Mouse (Mus musculus) C2C12 (cell line): ENCODE measurements at regions not wholly inside any gene's neighbourhood (a gene's known extent, or its start where the extent isn't known, plus 50 kb on each side); places are given as distances from the start of the nearest gene placed in this dataset.
A peak's percentile ranks its signal among the peaks of the same experiment; 100 is the strongest.

Experiments used
- H3K27me3 ChIP-seq: one replicate; pipeline ENCODE4 v1.6.1; 2011; ENCODE audit not compliant: control insufficient read depth, insufficient read depth, insufficient read length
- H3K36me3 ChIP-seq: one replicate; pipeline ENCODE4 v1.6.1; 2011; ENCODE audit not compliant: control insufficient read depth, insufficient read depth
- H3K4me3 ChIP-seq: one replicate; pipeline ENCODE4 v1.5.1; 2011; ENCODE audit warnings: mild to moderate bottlenecking, control low read depth; ENCODE audit not compliant: poor library complexity, insufficient read depth, severe bottlenecking
- H3K79me2 ChIP-seq: one replicate; pipeline ENCODE4 v1.6.1; 2011; ENCODE audit not compliant: control insufficient read depth, insufficient read depth
- H3K79me3 ChIP-seq: one replicate; pipeline ENCODE4 v1.6.1; 2011; ENCODE audit warnings: low read depth, control low read depth
- H3ac ChIP-seq: one replicate; pipeline ENCODE3; 2011; ENCODE audit warnings: low read depth; ENCODE audit not compliant: control insufficient read depth, insufficient read length
- CEBPB ChIP-seq: IDR thresholded peaks from one replicate; pipeline ENCODE4 v1.6.1; 2011; ENCODE audit warnings: low read depth, mild to moderate bottlenecking, control low read depth, moderate library complexity
- CTCF ChIP-seq: IDR thresholded peaks from one replicate; pipeline ENCODE4 v1.5.1; 2011; ENCODE audit not compliant: control insufficient read depth, insufficient read depth, insufficient read length
- FOSL1 ChIP-seq: IDR thresholded peaks from one replicate; pipeline ENCODE4 v1.8.0; 2011; ENCODE audit warnings: mild to moderate bottlenecking, low read length; ENCODE audit not compliant: poor library complexity, insufficient read depth, severe bottlenecking
- MAX ChIP-seq: IDR thresholded peaks from one replicate; pipeline ENCODE4 v1.6.1; 2011; ENCODE audit warnings: mild to moderate bottlenecking, control low read depth
- MYOD1 ChIP-seq: IDR thresholded peaks from one replicate; pipeline ENCODE4 v1.6.1; 2011; ENCODE audit warnings: low read depth; ENCODE audit not compliant: control insufficient read depth, insufficient read length
- MYOG ChIP-seq: IDR thresholded peaks from one replicate; pipeline ENCODE4 v1.6.1; 2011; ENCODE audit not compliant: control insufficient read depth, insufficient read length; ENCODE audit errors: extremely low read depth
- USF1 ChIP-seq: IDR thresholded peaks from one replicate; pipeline ENCODE4 v1.6.1; 2011; ENCODE audit warnings: low read depth, mild to moderate bottlenecking, control low read depth, moderate library complexity

DNA sequence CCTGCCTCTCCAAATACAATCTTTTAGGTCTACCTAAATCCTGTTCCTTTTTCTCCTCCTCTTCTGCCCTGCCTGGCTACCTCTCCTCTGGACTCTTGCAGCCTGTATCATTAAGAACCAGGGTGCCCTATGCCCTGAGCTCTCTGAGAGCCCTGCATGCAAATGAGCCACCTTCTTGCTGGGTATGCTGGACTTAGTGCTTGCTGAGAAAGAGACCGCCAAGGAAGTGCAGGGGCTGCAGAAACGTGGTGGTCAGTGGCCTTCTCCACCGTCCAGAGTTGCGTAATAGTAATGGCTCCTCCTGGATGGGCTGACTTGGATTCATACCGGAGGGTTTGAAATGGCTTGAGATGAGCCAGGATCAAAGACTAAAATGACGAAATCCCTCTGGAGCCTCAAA, 86.9 kb upstream of the Dlx2 start:
- TF ChIP-seq MAX (no peak), MYOD1 (no peak), USF1 (no peak), CTCF (no peak), FOSL1 (no peak), MYOG (no peak)
- Histone ChIP-seq H3K27me3 (no peaks in the 10 kb centered on the region), H3K4me3 (no peak overlapping the region), H3ac (no peak overlapping the region), H3K79me3 (no peaks in the 10 kb centered on the region), H3K36me3 (no peaks in the 10 kb centered on the region), H3K79me2 (no peaks in the 10 kb centered on the region)

DNA sequence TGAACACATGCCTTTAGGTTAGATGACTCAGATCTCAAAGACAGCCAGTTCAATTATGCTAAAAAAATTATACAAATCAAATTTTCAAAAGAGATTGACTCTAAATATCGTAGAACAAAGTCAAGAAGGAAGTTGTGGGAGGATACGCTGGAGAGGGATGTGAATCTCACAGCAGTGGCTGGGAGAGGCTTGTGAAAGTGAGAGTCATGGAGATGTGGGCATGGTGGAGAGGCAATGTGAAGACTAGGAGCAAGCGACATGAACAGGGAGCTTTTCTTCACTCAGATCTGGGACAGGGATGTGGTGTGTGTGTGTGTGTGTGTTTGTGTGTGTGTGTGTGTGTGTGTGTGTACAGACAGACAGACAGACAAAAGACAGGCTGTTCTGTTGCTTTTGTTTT, 87.9 kb upstream of the Dlx2 start:
- Histone ChIP-seq H3K27me3 (no peaks in the 10 kb centered on the region), H3K79me3 (no peaks in the 10 kb centered on the region), H3K79me2 (no peaks in the 10 kb centered on the region), H3K4me3 (no peak overlapping the region), H3K36me3 (no peaks in the 10 kb centered on the region), H3ac (no peak overlapping the region)
- TF ChIP-seq USF1 (no peak), FOSL1 (no peak), MAX (no peak), MYOD1 (no peak), CTCF (no peak), CEBPB (no peak), MYOG (no peak)

GRCm38 (mm10) chr2:71636134-71636533, 89.6 kb upstream of the Dlx2 start:
- Histone ChIP-seq H3K36me3 (no peaks in the 10 kb centered on the region), H3K79me3 (no peaks in the 10 kb centered on the region), H3K4me3 (no peak overlapping the region), H3K79me2 (no peaks in the 10 kb centered on the region), H3ac (no peak overlapping the region), H3K27me3 (no peaks in the 10 kb centered on the region)
- TF ChIP-seq MYOD1 = no peak

DNA sequence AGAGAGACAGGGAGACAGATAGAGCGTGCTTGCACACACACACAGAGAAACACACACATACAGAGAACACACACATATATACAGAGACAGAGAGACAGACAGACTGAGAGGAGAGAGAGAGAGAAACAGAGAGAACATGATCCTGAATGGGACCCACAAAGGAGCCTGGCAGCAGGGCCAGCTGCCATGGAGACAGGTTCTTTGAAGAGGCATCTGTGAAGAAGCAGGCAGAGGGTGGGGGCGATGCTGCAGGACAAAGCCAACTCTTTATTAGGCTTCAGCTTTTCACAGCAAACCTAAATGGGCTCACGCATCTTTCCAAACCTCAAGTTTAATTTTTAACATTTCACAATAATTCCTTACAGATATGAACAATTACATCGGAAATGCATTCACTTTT, 90.0 kb upstream of the Dlx2 start:
- Histone ChIP-seq H3K79me3 (no peaks in the 10 kb centered on the region), H3K27me3 (no peaks in the 10 kb centered on the region), H3K4me3 (no peak overlapping the region), H3K79me2 (no peaks in the 10 kb centered on the region), H3K36me3 (no peaks in the 10 kb centered on the region), H3ac (no peak overlapping the region)
- TF ChIP-seq CEBPB (no peak), MYOG (no peak), FOSL1 (no peak), MYOD1 (no peak), USF1 (no peak), CTCF (no peak), MAX (no peak)

GRCm38 (mm10) chr2:71640251-71640650, 93.7 kb upstream of the Dlx2 start:
- H3K27me3 ChIP-seq = no peaks in the 10 kb centered on the region
- no peak overlapping the region for H3K4me3 ChIP-seq
- no peak overlapping the region for H3ac ChIP-seq
- no peaks in the 10 kb centered on the region for H3K79me2 ChIP-seq
- TF ChIP-seq MAX (no peak), CTCF (no peak), MYOD1 (no peak), FOSL1 (no peak), MYOG (no peak), USF1 (no peak), CEBPB (no peak)
- H3K36me3 ChIP-seq = no peaks in the 10 kb centered on the region
- no peaks in the 10 kb centered on the region for H3K79me3 ChIP-seq

DNA sequence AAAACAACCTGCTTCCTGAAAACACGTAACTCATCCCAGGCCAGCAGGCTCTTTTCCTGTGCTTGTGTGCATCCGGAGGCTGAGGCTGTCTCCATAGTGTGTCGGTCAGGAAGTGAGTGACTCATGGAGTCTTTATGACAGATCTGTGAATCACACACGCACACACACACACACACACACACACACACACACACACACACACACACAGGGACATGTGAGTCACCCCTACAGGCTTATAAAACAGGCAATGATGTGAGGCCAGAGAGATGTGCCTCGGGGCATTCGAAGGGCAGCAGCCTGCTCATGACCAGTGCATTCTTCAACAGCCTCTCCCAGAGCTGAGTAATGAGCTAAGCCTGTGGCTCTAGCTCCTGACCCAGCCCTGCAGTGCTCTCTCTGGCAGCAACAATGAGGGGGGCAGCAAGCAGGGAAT, 97.5 kb upstream of the Dlx2 start:
- Histone ChIP-seq H3ac (no peak overlapping the region), H3K79me2 (no peaks in the 10 kb centered on the region), H3K27me3 (no peaks in the 10 kb centered on the region), H3K4me3 (no peak overlapping the region), H3K36me3 (no peaks in the 10 kb centered on the region), H3K79me3 (no peaks in the 10 kb centered on the region)
- TF ChIP-seq MAX (peak; percentile 90), MYOD1 (peak; percentile 75), CEBPB (peak; percentile 13), MYOG (no peak), FOSL1 (peak; percentile 100), USF1 (no peak)
